Mouse (Mus musculus) mouse trophoblast stem cell (cell line): ENCODE results near the gene Mrpl14.

Experiments used
- in situ Hi-C, 2 experiments: fragments of 300-500 bp; cut with MseI, MboI; formaldehyde crosslinking; loops; 2 replicates in 1 of 2; 3 replicates in 1 of 2; pipeline ENCODE4 v1.15.1; 2025

Mrpl14 gene

DNA sequence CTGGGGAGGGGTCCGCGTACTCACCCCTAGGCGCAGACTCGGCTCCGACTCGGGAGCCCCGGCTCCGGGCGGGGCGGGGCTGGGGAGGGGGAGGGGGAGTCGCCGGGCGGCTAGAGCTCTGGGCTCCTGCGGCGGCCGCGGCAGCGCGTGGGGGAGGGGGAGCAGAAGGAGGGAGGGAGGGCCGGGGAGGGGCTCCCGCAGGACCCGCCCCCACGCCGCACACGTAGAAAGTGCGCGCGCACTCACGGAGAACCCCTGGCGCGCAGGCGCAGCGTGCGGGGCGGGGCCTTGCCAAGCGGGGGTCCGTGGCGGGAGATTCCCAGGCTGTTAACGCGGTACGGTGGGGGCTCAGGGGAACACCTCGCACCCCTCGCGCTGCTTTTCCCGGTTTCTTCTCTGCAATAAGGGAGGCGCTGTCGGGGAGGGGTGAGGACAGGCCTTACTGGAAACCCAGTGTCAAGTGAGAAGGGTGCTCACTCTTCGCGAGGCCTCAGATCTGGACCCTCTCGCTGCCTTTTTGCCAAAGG is at the start of gene Mrpl14:
Mrpl14 (plus strand) TSS at position 230 of the 527 bp plus-strand sequence.
- in situ Hi-C loops: no loop called here

GRCm38 (mm10) chr17:45638596-45639295 is 47.4 kb upstream of the Mrpl14 start:
- in situ Hi-C loops: no loop called here

- in situ Hi-C loops: no loop called here
These were observed 44.1 kb upstream of the Mrpl14 start for GRCm38 (mm10) chr17:45641981-45642380.

GRCm38 (mm10) chr17:45642701-45643100 is 43.4 kb upstream of the Mrpl14 start:
- in situ Hi-C loops: no loop called here

GRCm38 (mm10) chr17:45644185-45644584 is 41.9 kb upstream of the Mrpl14 start:
- in situ Hi-C loops: no loop called here

DNA sequence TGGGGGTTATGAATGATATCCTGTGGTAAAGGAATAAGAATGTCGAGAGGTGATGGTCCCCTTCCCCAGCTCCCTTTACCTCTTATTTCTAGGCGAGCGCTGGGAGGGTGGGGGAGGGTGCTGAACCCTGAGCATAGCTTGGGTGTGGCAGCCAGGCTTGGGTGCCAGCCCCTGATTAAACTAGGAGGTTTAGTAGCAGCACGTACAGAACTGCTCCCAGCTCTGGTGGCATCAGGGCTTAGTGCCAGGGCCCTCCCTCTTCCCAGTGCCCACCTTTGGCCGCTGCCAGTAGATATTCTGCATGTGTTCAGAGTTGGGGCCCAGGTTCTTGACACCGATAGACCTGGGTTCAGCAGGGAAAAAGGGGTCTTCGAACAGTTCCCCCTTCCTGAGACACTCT is 32.9 kb upstream of the Mrpl14 start:
- in situ Hi-C loops: no loop called here

- in situ Hi-C loops: no loop called here
These were observed 30.3 kb upstream of the Mrpl14 start for GRCm38 (mm10) chr17:45655820-45656219.

DNA sequence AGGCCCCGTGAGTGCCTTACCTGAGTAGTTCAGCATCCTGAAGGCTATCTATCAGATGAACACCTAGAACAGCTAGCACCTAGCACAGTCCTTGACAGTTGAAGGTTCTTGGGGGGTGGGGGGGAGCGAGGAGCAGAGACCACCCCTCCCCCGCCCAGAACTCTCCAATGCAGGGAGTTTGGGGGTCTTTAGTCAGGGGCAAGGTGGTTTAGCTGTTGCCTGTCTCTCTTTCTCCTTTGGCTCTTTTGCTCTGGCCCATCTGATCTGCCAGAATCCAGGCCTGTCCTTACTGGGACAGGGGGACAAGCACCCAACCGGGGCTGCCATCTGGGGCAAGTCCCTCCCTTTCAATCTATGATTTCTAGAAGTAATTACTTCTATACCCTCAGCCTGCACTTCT is 26.9 kb upstream of the Mrpl14 start, which contains the start of gene Capn11:
Capn11 (minus strand) TSS at position 101 of the 400 bp plus-strand sequence.
- in situ Hi-C loops: no loop called here

DNA sequence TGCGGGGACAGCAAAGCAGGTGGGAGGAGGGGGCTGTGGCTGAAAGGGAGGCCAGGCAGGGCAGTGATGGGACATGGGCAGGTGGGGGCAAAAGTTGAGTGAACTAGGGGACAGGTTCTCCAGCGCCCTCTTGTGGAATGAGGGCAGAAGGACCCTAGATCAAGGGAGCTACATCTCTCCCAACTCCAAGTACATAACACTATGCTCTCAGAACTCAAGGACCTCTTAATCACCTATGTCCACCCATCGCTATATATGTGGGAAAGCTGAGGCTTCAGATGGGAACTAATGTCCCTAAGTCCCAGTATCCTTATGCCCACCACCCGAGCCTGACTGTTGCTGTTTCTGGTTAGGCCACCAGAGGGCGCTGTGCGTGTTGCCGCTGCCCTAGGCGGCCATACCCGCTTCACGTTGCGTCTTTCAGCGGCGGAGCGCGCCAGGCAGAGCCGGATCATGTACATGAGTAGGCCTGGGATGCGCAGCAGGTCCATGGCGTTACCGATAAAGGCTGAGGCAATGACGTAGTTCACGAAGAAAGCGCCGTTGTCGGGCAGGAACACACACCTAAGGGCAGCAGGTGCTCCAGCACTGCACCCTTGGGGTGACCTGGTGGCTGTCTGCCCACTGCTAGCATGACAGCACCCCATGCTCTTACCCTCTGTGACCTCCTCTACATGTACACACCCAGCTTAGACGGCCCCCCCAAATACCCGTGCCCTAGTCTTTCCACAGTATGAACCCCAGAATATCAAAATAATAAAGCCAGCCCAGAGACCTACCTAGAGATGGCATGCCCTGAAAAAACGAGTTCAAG is 22.8 kb upstream of the Mrpl14 start:
- in situ Hi-C loops: no loop called here

DNA sequence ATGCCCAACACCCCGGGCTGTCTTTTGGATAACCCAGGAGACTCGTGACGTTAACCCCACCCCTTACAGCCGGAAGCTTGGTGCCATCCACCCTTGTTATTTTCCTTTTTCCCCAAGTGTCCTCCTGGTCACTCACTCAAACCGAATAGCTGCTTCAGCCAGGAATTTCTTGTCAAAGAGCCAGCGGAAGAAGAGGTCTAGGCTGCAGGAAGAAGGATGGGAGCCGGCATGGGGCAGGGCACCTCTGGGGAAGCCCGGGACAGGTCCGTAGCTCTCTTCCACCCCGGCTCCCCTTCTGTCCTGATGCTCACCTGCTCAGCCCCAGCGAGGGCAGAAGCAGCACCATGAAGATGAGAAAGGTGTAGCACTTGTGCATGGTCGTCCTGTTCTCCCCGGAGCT is 21.5 kb upstream of the Mrpl14 start:
- in situ Hi-C loops: no loop called here

DNA sequence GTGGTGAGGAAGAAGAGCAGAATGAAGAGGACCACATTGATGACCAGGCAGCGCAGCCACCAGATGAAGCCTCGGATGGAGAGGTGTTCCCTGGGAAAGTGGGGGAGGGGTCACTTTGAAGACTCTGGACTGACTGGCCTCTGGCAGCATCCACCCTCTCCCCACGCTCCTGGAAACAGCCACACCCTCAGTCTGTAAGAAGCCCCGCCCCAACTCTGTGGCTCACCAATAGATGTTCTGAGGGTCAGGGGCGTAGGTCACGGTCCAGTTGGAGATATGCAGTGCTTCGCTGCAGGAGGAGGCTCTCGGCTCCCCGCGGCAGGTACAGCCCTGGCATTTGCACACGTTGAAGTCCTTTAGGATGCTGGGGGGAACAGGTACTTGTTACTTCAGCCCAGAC is 20.0 kb upstream of the Mrpl14 start:
- in situ Hi-C loops: no loop called here

- in situ Hi-C loops: no loop called here
These were observed 18.6 kb upstream of the Mrpl14 start for GRCm38 (mm10) chr17:45667481-45667880.

DNA sequence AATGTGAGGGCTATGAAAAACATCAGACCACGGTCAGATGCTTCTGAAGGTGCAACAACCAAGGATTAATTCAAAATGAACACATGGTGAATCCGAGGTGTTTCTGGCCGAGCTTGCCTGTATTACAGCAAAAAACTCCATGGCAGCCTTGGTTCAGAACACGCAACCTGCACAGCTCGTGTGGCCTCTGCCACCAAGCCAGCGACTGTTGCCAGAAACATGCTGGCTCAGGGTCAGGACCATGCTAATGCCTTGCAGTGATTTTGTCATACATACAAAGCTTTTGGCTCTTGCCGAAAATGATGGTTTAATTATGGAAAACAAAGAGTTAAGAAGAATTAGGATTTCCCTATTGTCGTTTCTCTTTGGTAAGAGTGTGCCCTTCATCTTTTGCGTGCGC is 18.1 kb upstream of the Mrpl14 start:
- in situ Hi-C loops: no loop called here

GRCm38 (mm10) chr17:45671821-45672220 is 14.3 kb upstream of the Mrpl14 start:
- in situ Hi-C loops: loop anchor here in 1 of 2 experiments (5.0 kb wide), 1 partner anchor 50 kb away; no protein-coding TSS in a partner anchor

DNA sequence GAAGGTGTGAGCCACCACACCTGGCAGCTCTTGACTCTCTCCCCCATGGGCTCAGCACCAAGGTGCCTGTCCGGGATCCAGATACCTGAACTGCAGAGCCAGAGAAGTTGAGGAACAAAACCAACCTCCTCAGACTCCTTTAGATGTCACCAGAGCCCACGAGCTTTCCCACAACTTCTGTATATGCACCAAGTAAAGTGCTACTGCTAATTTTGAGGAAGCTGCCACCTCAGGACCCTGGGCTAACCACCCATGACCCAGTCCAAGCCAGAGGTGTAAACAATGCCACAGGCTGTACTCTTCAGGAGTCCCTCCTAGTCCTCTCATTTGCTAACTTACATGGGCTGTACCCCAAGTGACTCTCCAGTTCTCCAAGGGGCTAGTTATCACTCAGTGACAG is 13.5 kb upstream of the Mrpl14 start:
- in situ Hi-C loops: loop anchor here in 1 of 2 experiments (5.0 kb wide), 1 partner anchor 50 kb away; no protein-coding TSS in a partner anchor

GRCm38 (mm10) chr17:45678106-45678505 is 8.0 kb upstream of the Mrpl14 start:
- in situ Hi-C loops: loop anchor here in 1 of 2 experiments (5.0 kb wide), 1 partner anchor 39 kb away; no protein-coding TSS in a partner anchor

GRCm38 (mm10) chr17:45680391-45680980 is 5.6 kb upstream of the Mrpl14 start:
- in situ Hi-C loops: no loop called here

DNA sequence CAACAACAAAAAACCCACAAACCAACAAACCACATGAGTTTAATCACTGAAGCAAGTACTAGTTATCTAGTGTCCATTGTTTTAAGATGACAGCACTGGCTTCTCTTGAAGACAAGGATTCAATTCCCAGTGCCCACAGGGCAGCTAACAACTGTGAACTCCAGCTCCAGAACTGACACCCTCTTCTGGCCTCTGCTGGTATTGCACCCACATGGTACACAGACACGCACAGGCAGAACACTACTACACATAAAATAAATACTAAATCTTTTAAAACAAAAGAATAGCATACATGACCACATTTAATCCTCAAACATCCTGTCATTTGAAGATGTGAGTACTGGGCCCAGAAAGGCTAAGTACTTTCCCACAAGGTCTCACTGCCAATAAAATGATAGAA is 4.5 kb upstream of the Mrpl14 start:
- in situ Hi-C loops: no loop called here

- in situ Hi-C loops: no loop called here
These were observed 3.3 kb upstream of the Mrpl14 start for GRCm38 (mm10) chr17:45682843-45683242.

DNA sequence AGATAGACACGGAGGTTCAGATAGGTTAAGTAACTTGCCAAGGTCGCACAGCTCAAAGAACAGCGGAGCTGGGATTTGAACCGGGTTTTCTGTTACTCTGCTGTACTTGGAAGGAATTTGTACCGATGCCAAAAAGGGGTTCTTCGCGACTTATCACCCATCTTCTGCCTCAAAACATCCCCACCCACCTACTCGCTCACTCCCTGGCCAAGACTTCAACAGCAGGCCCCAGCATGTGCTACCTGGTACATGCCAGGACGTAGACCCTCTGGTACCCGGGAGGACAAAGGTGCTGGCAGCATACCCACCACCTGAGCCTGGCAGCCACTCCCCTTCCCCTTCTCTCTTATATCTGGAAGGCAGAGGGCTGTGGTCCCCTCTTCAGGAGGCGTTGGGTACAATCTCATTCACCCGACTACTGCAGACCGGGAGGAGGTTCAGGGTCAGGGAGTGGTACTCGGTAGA is 1.4 kb upstream of the Mrpl14 start:
- in situ Hi-C loops: no loop called here

DNA sequence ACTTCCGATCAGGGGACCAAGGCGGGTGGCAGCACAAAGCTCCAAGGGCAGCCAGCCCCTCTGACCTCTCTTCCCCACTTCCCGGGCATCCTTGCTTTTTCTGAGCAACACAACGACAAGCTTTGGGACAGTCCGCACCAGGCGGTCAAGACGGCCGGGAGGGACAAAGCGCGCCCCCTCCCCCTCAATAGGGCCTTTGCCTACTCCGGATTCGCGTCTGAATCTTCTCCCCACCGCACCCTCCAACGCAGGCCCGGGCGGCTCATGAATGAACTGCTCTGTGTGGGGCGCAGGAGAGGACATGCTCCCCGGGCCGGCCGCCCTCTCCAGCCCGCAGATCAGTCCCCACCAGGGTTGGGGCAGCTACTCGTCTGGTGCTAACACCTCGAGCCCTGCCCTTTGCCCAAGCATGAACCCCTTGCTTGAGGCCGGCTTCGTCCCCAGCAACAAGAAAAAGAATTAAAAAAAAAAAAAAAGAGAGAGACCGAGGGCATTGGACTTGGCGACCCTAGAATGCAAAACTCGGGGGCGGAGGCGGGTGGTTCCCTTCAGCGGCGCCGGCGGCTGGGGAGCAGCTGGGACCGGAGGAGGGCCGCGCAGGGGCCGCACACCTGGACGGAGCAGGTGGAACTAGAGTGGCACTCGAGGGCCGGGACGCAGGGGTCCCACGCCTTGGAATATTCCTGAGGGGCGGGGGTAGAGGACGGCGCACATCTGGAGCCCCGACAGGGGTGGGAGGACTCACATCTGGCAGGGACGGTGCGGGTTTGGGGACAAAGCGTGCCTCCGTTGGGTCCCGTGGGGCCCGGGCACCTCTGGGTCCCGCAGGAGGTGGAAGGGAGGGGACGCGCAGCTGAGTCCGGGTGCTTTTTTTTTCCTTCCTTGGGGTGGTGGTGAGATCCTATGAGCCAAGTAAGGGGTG is 690 bp upstream of the Mrpl14 start:
- in situ Hi-C loops: no loop called here
